Mouse (Mus musculus): ENCODE results near the gene Nop9.

- TF ChIP-seq CTCF (IDR thresholded peaks at IDR 0.05; ENCODE audit: insufficient read depth, low read length) = no peak
- TF ChIP-seq POLR2A (IDR thresholded peaks at IDR 0.05; ENCODE audit: borderline replicate concordance, extremely low read depth, low read depth, low read length) = no peak
These were observed 31.7 kb downstream of the Nop9 start for GRCm38 (mm10) chr14:55777176-55777575.
